Mouse (Mus musculus): ENCODE data around the gene Gm49342.
"Not testable (repeated sequence)": the region's sequence is repeated elsewhere in the genome, so short reads cannot be mapped to it uniquely, and the experiment has no call there.

Gm49342 gene

DNA sequence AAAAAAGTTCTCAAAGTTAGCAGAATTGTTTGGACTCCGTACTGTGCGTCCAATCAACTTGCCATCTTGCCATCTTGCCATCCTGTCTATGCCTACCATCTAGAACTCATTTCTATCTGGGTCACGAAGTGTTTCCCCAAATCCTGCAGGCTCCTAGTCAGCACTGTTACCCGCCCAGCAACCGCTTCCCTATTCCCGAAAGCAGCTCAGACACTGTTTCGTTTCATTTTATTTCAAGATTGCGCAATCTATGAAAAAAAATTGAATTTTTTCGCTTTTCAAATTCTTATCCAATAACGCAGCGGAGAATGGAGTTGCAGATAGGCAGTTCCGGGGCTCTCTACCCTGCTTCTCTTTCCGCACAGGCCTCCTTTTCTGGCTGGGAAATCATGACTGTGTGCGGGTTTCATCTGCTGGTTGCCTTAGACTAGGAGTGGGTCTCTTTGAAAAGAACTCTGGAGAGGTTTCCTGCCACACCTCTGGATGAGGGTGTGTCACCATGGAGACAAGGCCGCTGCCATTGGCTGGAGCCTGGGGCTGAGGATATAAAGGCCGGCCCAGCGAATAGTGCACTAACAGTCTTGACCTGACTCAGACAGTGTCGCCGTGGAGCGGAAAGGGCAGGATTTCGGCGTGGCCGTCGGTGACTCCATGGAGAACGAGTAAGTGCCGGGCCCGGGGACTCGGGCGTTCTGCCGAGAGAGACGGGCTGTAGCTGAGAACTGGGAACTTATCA is at the start of gene Gm49342:
Gene Gm49342, plus strand, starts transcription at position 586 of the 736 bp plus-strand sequence.
- DNase-seq = peak; percentile 83 to 86

DNA sequence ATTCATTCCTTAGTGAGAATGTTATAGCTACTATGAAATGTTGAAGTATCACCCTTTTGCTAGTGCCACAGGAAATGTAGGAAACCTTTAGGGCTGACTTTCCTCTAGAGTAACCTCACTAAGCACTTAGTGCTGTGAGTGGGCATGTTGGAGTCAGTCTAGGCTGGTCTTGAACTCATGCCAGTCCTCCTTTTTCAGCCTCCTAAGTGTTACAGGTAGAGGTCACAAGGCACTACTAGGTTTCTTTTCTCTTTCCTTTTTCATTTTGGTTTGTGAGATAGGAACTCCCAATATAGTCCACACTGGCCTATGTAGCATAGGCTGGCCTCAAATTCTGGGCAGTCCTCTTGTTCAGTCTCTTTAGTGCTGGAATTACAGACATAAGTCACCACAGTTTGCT is 48.9 kb upstream of the Gm49342 start:
- DNase-seq = no peak

DNA sequence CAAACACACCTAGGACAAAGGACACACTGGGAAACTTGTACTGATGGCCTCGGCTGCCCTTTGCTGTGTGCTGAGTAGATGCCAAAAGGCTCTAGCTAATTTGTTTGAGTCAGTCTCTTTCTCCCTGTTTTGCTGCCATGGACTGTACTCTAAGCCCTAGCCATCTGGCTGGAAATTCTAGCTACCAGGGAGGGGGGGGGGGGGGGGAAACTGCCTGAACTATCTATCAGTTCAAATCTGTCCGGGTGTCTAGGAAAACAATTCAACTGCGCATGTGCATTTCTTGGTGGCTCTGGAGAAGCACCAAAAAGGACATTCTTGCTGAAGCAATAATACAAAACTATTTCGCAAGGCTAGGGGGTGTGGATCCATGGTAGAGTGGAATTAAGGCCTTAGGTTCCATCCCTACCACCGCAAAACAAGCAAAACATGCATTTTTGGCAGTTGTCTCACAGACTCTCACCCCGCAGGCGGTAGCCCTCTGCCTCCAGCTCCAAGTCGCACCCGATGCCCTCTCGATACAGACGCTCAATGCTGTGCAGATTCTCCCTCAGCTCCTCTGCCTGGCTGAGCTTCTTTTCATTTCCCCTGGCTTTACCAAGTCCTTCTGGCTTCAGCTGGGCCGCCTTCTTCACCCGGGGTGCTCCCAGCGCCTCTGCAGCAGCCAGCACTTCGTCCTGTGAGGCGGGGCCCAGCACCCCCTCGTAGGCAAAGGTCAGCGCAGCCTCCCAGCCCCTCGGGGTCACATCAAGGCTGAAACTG is 48.2 kb upstream of the Gm49342 start:
- DNase-seq = no peak

DNA sequence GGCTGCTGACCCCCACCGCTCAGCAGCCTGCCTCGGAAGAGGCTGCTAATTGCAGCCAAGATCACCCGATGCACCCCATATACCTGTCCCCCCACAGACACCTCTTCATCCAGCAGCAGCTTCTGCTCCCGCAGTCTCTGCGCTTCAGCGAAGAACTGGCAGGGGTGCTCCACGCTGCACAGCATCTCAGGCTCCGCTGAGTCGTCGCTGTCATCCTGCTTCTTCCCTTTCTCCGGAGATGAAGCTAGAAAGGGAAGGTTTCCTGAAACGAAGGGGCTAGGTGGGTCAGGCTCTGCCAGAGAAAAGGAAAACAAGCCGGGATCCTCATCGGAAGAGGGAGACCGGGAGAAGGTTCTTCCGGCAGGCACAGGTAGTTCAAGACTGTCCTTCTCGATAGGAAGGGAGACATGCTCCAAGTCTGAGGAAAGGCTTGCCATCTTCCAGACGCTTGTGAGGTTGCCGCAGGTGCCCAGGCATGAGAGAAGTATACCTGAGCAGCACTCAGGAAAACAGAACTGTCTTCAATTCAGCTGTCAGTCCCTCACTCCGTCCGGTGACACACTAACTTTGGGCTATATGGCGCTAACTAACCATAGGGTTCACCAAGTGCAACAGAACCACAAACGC is 47.5 kb upstream of the Gm49342 start:
- DNase-seq = no peak

DNA sequence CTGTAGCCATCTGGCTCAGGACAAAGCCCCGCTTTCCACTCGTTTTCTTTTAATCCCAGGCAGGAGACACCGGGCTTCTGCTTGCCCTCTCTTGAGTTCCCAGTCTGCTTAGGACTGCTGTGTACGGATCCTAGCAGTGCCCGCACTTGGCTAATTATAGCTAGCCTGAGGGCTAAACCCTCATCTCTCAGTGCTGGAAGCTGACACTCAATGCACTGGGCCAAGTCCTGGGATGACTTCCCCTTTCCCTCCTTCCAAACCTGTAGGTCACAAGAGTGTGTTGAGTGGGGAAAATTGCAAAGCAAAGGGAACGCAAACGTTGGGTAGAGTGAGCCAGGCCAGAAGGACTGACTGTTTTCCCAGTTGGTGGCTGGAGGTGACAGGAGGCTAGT is 46.9 kb upstream of the Gm49342 start, which contains the start of gene Klhl33:
Gene Klhl33, minus strand, starts transcription at position 134 of the 392 bp plus-strand sequence.
- no peak for DNase-seq

DNA sequence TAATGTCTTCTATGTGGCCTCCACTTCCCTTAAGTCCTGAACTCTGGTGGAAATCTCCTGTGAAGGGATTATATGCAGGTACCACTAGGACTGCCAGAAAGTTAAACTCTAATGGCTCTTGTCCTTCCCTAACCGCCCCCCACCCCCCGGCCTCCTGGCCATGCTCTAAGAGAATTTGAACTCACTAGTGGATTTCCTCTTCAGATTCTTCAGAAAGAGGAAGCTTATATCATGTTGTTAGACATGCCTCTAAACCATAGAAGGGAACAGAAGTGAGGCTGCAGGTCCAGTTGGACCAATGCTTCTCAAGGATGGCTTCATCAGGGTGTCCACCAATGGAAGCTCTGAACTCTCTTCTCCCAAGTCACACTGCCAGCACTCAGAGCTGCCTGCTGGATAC is 46.3 kb upstream of the Gm49342 start:
- not testable (repeated sequence) for DNase-seq

DNA sequence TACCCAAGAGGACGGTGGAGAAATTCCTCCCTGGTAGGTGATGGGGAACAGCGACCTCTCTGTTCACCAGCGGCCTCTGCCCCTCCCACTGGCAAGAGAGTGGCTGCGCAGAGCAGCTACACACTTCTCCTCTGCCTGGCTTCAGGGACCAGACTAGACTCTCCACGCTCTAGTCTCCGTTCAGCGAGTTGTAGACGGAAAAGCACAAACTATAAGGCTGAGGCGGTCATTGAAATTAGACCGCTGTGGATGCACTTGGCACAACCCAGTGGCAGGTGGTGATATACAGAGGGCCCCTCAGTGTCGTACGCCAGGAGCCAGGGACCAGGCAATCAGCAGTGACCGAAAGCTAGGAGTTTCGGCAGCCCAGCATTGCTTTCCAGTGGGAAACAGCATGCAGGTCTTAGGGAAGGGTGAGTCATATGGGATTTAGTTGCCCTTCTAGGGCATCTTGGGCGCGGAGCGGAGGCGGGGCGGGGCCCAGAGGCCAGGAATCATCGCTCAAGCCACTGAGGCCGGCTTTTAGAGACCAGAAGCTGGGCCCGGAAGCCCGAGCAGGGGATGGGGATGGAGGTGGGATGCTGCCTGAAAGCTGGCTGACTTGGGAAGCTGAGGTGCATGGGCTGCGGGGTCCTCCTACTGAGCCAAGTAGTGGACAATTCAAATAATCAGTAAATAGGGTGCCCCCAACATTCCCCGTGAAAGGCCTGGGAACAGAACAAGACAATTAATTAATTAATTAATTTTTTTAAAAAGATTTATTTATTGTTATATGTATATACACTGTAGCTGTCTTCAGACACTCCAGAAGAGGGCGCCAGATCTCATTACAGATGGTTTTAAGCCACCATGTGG is 40.1 kb upstream of the Gm49342 start:
- no peak for DNase-seq

DNA sequence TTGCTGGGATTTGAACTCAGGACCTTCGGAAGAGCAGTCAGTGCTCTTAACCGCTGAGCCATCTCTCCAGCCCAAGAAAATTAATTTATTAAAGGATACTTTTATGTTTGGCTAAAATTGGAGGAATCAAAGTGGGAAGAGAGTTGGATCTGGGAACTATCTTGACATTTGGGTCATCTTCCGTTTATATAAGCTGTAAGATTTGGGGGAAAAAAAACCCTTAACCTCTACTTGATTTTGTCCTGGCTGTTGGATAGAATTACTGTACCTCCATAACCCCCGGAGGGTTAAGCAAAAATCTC is 39.5 kb upstream of the Gm49342 start:
- no peak for DNase-seq

DNA sequence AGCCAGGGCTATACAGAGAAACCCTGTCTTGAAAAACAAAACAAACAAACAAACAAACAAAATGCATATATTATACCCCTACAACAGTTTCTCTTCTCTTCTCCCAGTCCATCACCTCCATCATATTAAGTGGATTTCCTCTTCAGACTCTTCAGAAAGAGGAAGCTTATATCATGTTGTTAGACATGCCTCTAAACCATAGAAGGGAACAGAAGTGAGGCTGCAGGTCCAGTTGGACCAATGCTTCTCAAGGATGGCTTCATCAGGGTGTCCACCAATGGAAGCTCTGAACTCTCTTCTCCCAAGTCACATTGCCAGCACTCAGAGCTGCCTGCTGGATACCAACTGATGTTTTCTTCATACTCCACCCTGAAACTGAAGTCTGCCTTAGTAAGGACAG is 39.0 kb upstream of the Gm49342 start:
- not testable (repeated sequence) for DNase-seq

DNA sequence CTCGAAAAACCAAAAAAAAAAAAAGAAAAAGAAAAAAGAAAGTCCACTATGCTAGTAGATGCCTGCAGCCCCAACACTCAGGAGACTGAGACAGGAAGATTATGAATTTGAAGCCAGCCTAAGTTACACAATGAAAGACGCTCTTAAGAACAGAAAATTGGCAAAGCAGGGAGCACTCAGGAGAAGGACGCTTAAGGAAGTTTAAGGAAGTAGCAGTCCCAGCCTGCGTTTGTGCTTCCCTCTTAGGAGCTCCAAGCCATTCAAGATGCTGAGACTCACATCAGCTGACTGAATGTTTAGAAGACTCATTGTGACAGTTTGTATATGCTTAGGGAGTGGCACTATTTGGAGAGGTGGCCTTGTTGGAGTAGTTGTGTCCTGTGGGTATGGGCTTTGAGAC is 36.2 kb upstream of the Gm49342 start:
- no peak for DNase-seq

DNA sequence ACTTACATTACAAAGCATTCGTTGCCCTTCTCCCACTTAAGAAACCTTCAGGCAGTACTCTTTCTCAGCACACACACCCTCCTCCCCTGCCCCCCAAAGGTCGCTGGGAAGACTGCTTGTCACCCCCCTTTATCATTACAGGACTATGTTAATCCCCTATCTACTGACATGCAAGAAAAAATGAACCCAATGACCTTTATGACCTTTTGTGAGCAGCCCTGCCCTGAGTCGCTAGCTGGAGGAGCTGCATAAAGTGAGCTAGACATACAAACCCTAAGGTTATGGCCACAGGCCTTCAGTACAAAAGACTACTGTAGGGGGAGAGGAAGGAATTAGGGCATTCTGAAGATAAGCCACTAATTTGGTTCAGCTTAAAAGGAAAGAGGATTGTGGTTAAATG is 33.0 kb upstream of the Gm49342 start:
- no peak for DNase-seq

DNA sequence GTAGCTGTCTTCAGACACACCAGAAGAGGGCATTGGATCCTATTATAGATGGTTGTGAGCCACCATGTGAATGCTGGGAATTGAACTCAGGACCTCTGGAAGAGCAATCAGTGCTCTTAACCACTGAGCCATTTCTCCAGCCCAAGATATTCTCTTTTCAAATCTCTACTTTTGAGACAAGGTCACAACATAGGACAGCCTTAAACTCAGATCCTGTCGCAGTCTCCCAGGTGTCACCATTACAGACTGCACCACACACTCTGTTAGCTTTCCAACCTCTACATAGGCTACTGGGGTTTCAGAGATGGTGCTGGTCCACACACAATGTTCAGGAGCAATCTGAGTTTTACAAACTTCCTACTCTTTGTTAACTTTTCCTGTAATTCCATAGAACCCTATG is 20.9 kb upstream of the Gm49342 start:
- not testable (repeated sequence) for DNase-seq

DNA sequence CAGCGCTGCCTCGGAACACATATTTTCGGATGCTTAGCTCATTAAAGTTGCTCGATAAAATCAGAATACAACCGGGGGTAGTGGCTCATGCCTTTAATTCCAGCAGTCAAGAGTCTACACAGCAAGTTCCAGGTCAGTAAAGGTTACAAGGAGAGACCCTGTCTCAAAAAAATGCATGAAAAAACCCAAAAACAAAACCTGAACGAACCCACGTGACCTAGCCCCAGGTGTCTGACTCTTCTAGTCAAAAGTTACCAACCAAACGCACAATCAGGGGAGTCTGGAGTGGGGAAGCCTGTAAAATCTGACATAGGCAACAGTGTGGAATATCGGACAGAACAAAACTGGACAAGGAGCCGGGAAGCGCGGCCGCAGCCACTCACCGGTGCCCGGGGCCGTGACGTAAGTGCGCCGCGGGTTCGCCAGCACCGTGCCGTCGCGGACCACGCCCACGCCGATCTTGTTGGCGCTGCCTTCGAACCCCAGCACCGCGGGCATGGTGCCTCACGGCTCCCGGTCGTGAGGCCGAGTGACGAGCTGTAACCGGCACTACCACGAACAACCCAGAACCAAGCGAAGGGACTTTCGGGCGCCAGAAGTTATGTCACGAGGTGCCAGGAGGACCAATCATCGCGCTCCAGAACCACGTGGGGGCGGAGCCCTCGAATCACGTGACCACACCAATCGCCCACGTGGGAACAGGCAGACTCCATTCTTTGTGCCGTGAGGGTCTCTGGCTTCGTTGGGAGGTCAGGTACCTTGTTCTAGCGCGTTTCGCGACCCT is 19.8 kb upstream of the Gm49342 start, which contains the start of the genes Osgep and Apex1:
Gene Osgep, minus strand, starts transcription at position 613 of the 784 bp plus-strand sequence.
Gene Apex1, plus strand, starts transcription at position 688 of the 784 bp plus-strand sequence.
- DNase-seq = peak; percentile 93 to 97

DNA sequence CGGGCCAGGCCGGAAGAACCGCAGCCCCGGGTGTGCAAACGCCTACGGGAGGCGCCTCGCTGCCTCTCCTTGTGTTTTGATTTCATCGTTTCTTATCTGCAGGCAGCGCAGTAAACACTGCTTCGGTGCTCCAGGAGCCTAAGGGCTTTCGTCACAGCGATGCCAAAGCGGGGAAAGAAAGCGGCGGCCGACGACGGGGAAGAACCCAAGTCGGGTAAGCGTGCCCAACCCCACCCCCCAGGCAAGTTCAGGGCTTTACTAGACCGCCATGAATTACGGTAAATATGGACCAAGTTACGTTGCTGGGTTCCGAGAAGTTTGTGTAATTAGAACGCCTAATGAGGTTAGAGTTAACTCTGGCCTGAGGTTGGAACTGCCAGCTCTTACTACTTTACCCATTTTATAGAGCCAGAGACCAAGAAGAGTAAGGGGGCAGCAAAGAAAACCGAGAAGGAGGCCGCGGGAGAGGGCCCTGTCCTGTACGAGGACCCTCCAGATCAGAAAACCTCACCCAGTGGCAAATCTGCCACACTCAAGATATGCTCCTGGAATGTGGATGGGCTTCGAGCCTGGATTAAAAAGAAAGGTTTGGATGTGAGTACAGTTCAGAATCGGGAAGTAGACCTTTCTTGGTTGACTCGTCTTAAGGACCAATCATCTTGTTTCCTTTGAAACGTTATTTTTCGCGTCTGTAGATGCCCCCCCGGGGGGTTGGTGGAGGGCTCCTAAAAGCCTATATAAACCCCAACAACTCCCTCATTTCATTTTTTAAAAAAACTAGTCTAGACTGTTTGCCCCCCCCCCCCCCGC is 19.0 kb upstream of the Gm49342 start:
- no peak for DNase-seq

DNA sequence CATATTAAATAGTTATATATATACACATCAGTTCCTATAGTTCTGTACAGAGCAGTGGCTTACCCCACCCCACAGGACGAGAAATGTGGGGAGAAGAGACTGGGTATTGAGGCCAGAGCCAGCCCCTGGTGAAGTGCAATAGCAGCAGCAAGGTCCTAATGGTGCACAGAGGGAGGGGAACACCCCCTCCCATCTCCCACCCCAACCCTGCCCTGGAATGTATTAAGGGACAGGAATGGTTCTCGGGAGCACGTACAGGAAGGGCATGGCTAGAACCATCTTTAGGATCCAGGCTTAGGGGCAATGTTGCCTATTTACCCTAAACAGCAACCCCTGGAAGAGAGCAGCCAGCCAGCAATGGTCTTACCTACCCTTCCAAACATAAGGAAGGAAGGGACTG is 17.0 kb upstream of the Gm49342 start:
- no peak for DNase-seq

DNA sequence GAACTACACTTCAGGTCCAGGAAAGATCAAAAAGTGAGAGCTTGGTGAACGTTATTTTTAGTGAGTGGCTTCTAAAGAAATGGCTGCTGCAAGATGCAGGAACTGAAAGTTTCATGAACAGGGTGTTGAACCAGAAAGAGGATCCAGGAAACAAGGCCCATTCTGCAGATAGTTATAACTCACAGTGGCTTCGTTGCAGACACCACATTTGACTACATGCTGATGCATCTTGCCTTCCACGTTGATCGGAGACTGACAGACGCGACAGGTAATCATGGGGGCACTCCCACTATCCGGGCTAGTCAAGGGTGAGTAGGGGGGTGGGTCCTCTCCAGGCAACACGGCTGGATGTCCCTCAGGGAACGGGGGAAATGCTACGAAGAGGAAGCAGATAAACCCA is 14.4 kb upstream of the Gm49342 start:
- peak in 1 of 2 experiments; percentile 48 for DNase-seq

DNA sequence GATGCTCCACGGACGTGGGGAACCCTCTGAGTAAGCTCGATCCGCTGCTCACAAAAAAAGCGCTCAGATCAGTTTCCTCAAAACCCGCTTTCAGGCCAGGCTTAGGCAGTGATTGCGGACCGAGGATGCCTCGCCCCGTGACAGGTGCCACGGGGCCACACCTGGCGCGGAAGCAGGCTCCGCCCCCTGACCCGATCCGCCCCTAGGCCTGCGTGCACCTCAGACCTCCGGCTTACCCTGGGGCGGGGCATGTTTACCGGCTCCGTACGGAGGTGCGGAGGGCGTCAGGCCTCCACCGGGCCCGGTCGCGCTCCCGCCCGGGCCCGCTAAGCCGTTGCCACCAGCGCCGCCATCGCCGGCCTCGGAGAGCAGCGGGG is 14.0 kb upstream of the Gm49342 start:
- peak in 1 of 2 experiments; percentile 68 for DNase-seq

DNA sequence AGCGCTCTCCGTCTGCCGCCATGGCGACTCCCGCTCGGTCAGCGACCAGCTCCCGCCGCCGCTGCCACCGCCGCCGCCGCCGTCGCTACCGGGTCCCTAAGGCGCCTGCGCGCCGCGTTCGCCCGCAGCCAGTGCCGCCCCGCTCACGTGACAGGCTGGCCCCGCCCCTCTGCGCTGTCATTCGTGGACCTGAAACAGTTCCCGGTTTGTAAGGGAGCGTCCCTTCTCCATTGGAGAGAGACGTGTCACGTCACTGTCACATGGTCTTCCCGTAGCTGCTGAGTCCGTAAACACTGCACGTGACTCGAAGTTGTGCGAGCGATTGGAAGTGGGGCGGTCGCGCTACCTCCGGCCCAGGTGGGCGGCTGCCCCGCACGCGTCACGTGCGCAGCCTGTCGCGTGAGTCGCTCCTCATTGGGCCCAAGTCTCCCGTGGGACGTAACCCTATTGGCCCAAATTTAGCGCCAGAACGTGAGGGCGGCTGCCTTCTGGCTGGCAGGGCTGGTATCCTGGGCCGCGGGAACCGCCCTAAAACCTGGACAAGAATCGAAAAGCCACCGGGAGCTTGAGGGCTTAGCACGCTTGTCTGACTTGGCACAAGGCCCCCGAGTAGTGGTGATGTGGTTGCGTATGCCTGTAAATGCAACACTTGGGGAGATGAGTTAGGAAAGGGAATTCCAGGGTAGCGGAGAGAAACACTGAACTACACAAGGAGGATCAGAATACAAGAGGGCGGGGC is 13.4 kb upstream of the Gm49342 start, which contains the start of the genes Pip4p1 and Pnp:
Gene Pip4p1, minus strand, starts transcription at position 103 of the 739 bp plus-strand sequence.
Gene Pnp, plus strand, starts transcription at position 329 of the 739 bp plus-strand sequence.
- DNase-seq = peak; percentile 99

DNA sequence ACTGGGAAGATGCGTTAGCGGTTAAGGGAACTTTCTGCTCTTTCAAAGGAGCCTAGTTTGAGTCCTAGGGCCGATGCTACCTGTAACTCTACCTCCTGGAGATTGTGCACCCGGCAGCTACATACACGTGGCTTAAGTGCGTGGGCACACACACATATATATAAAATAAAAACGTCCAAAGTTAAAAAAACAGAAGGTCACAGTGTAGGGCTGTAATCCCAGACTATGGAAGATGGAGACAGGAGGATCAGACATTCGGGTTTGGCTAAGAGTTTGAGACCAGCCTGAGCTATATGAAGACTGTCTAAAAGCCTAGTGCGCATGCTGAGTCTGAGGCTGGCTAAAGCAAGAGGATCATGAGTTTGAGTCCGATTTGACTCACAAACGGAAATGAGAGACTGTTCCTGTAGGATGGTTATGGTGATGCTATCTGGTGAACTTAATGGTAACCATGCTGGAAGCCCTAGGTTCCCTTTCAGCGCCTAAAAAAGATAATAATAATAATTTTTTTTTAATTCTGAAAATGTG is 12.8 kb upstream of the Gm49342 start:
- DNase-seq = no peak

DNA sequence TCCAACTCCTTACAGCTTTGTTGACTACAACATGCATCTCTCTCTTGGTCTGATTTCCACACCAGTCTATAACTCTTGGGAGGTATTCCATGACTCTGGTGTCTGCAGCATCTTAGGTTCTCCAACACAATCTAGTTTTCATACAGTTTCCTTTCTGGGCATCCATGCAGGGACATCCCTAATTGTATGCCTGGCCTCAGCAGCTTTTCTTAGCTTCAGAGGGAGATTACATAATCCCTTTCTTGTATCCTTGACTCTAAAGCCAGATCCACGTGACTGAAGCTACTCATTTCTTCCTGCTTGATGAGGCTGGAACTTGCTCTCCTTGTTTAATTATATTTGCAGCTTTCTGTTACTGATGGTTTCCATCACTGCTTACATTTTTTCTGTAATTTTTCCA is 7.7 kb upstream of the Gm49342 start:
- no peak for DNase-seq

Data from spleen, adult 18-20 months (tissue).